Mouse (Mus musculus) layer of hippocampus, postnatal 36 days (tissue): ENCODE data around the gene Tab2. TPM values are rescaled to one million over a fixed set of nuclear protein-coding genes. Genes with fewer than 3 reads are reported as not detected.
"Not testable (repeated sequence)": the region's sequence is repeated elsewhere in the genome, so short reads cannot be mapped to it uniquely, and the experiment has no call there.

Source experiments
- DNase-seq, 2 experiments: peaks; one replicate each; pipeline ENCODE4 v3.0.0; 2022
- total RNA-seq, 2 experiments: library from RNA; stranded (reverse); gene quantifications; 2 replicates each; pipeline ENCODE4 v1.2.3; 2021

Tab2 gene
- total RNA-seq, 2 experiments from 2014 or later, result 58.5 to 60.6 TPM

GRCm38 (mm10) chr10:7888256-7888868 is 67.7 kb downstream of the Tab2 start:
- DNase-seq, result no peak

- DNase-seq, result peak; percentile 68 to 69
Measured at GRCm38 (mm10) chr10:7883524-7883923, 72.5 kb downstream of the Tab2 start.

GRCm38 (mm10) chr10:7881971-7882370 is 74.1 kb downstream of the Tab2 start:
- no peak for DNase-seq

GRCm38 (mm10) chr10:7880283-7880682 is 75.7 kb downstream of the Tab2 start:
- not testable (repeated sequence) for DNase-seq

GRCm38 (mm10) chr10:7874194-7874593 is 81.8 kb downstream of the Tab2 start:
- no peak for DNase-seq

- no peak for DNase-seq
Measured at GRCm38 (mm10) chr10:7871381-7872020, 84.5 kb downstream of the Tab2 start.

- peak; percentile 46 to 55 for DNase-seq
Measured at GRCm38 (mm10) chr10:7870571-7871315, 85.3 kb downstream of the Tab2 start.

- no peak for DNase-seq
Measured at GRCm38 (mm10) chr10:7869746-7870145, 86.3 kb downstream of the Tab2 start.

- DNase-seq, result no peak
Measured at GRCm38 (mm10) chr10:7867666-7868030, 88.4 kb downstream of the Tab2 start.

- DNase-seq, result peak in 1 of 2 experiments; percentile 19
Measured at GRCm38 (mm10) chr10:7866762-7867665, 89.0 kb downstream of the Tab2 start.

GRCm38 (mm10) chr10:7864806-7865205 is 91.2 kb downstream of the Tab2 start:
- DNase-seq, result no peak

GRCm38 (mm10) chr10:7864184-7864583 is 91.8 kb downstream of the Tab2 start:
- no peak for DNase-seq

GRCm38 (mm10) chr10:7863411-7863810 is 92.6 kb downstream of the Tab2 start:
- DNase-seq, result no peak

- DNase-seq, result no peak
Measured at GRCm38 (mm10) chr10:7861937-7862657, 93.9 kb downstream of the Tab2 start.

- DNase-seq, result no peak
Measured at GRCm38 (mm10) chr10:7861259-7861936, 94.6 kb downstream of the Tab2 start.

- DNase-seq, result no peak
Measured at GRCm38 (mm10) chr10:7860494-7860893, 95.5 kb downstream of the Tab2 start.

Other genes starting within 250 kb of the Tab2 start
- 10 to 100 TPM; 15.0 to 19.1 TPM for gene Katna1, start 230.2 kb downstream of the Tab2 start, total RNA-seq
- gene Ginm1, start 163.4 kb downstream of the Tab2 start, total RNA-seq, result 10 to 100 TPM; 15.9 to 19.5 TPM
- 10 to 100 TPM; 34.9 to 37.9 TPM for gene Ppil4, start 163.3 kb downstream of the Tab2 start, total RNA-seq
- under 1 TPM; 0.13 to 0.17 TPM for gene Zc3h12d, start 123.8 kb downstream of the Tab2 start, total RNA-seq